Mouse (Mus musculus) gastrocnemius, postnatal 10 days (tissue): ENCODE data around the gene Irf3. TPM values are rescaled to one million over a fixed set of nuclear protein-coding genes. Genes with fewer than 3 reads are reported as not detected.

Experiments used
- DNase-seq: peaks from one replicate; pipeline ENCODE4 v3.0.0; 2021; ENCODE audit warnings: mixed read lengths
- microRNA-seq, 2 experiments: library from miRNA; unstranded; fragments of <30 nt; microRNA quantifications; one replicate each; pipeline ENCODE4 v1.2.0; 2021
- total RNA-seq, 2 experiments: library from RNA; stranded (reverse); gene quantifications; 2 replicates each; pipeline ENCODE4 v1.2.3; 2021

The Irf3 gene
- total RNA-seq, 2 experiments from 2014 or later = 26.5 to 35.8 TPM

GRCm38 (mm10) chr7:45033722-45034359 is 36.4 kb downstream of the Irf3 start:
- no peak for DNase-seq

GRCm38 (mm10) chr7:45035631-45036030 is 38.2 kb downstream of the Irf3 start:
- no peak for DNase-seq

GRCm38 (mm10) chr7:45036702-45037101 is 39.3 kb downstream of the Irf3 start:
- DNase-seq = no peak

GRCm38 (mm10) chr7:45037720-45038361 is 40.4 kb downstream of the Irf3 start:
- peak; percentile 65 for DNase-seq

- no peak for DNase-seq
These were observed 41.0 kb downstream of the Irf3 start for GRCm38 (mm10) chr7:45038411-45038810.

GRCm38 (mm10) chr7:45040851-45041250 is 43.4 kb downstream of the Irf3 start:
- peak; percentile 72 for DNase-seq

GRCm38 (mm10) chr7:45043307-45043706 is 45.9 kb downstream of the Irf3 start:
- DNase-seq = no peak

GRCm38 (mm10) chr7:45045741-45046140 is 48.3 kb downstream of the Irf3 start:
- no peak for DNase-seq

- DNase-seq = no peak
These were observed 49.5 kb downstream of the Irf3 start for GRCm38 (mm10) chr7:45046853-45047350.

GRCm38 (mm10) chr7:45047491-45047890 is 50.0 kb downstream of the Irf3 start:
- no peak for DNase-seq

GRCm38 (mm10) chr7:45048001-45048890 is 50.8 kb downstream of the Irf3 start:
- peak; percentile 41 for DNase-seq

- peak; percentile 68 for DNase-seq
These were observed 51.6 kb downstream of the Irf3 start for GRCm38 (mm10) chr7:45048923-45049657.

GRCm38 (mm10) chr7:45050945-45051600 is 53.6 kb downstream of the Irf3 start:
- peak; percentile 72 for DNase-seq

- no peak for DNase-seq
These were observed 54.1 kb downstream of the Irf3 start for GRCm38 (mm10) chr7:45051601-45051974.

Small RNAs within 50 kb of the gene (microRNA-seq; reads per million reads assigned to microRNA genes)
- gene Mir7054 = 0.32 to 1.0 reads per million in 2 experiments

Other genes with a start within 250 kb of the Irf3 start
- gene Vrk3, start 249.2 kb upstream of the Irf3 start, total RNA-seq = 10 to 100 TPM; 16.7 to 18.5 TPM
- gene Zfp473, start 246.6 kb upstream of the Irf3 start, total RNA-seq = under 1 TPM in 1 of 2 experiments, not detected in 1; 0.29 TPM
- 10 to 100 TPM; 28.0 to 35.3 TPM for gene Nup62, start 181.6 kb upstream of the Irf3 start, total RNA-seq
- 1 to 10 TPM; 1.9 to 2.3 TPM for gene Il4i1, start 181.3 kb upstream of the Irf3 start, total RNA-seq
- 10 to 100 TPM; 55.1 to 60.5 TPM for gene Atf5, start 181.0 kb upstream of the Irf3 start, total RNA-seq
- 10 to 100 TPM; 84.2 to 86.4 TPM for gene Akt1s1, start 148.7 kb upstream of the Irf3 start, total RNA-seq
- 10 to 100 TPM; 41.7 to 49.0 TPM for gene Tbc1d17, start 148.6 kb upstream of the Irf3 start, total RNA-seq
- gene Pnkp, start 140.5 kb upstream of the Irf3 start, total RNA-seq = 10 to 100 TPM; 14.4 to 16.5 TPM
- 100 to 1,000 TPM; 210 to 216 TPM for gene Ptov1, start 127.9 kb upstream of the Irf3 start, total RNA-seq
- gene Med25, start 104.9 kb upstream of the Irf3 start, total RNA-seq = 10 to 100 TPM; 44.7 to 53.5 TPM
- gene Fuz, start 101.6 kb upstream of the Irf3 start, total RNA-seq = 10 to 100 TPM; 15.0 to 18.1 TPM
- gene Ap2a1, start 68.2 kb upstream of the Irf3 start, total RNA-seq = 10 to 100 TPM; 59.0 to 65.0 TPM
- gene Tsks, start 54.4 kb upstream of the Irf3 start, total RNA-seq = not detected
- 1 to 10 TPM; 4.4 to 5.7 TPM for gene Cpt1c, start 22.8 kb upstream of the Irf3 start, total RNA-seq
- 100 to 1,000 TPM; 267 to 271 TPM for gene Prmt1, start 11.1 kb upstream of the Irf3 start, total RNA-seq
- 10 to 100 TPM; 10.8 to 14.0 TPM for gene Bcl2l12, start 1.1 kb downstream of the Irf3 start, total RNA-seq
- 10 to 100 TPM; 47.7 to 55.8 TPM for gene Scaf1, start 18.7 kb downstream of the Irf3 start, total RNA-seq
- gene Rras, start 20.3 kb downstream of the Irf3 start, total RNA-seq = 10 to 100 TPM; 75.5 to 80.6 TPM
- gene Prr12, start 55.2 kb downstream of the Irf3 start, total RNA-seq = 10 to 100 TPM; 36.0 to 43.1 TPM
- 10 to 100 TPM; 35.9 to 40.5 TPM for gene Nosip, start 64.8 kb downstream of the Irf3 start, total RNA-seq
- gene Prrg2, start 65.0 kb downstream of the Irf3 start, total RNA-seq = 10 to 100 TPM in 1 of 2 experiments, 1 to 10 TPM in 1; 8.5 to 10.7 TPM
- 100 to 1,000 TPM; 103 to 148 TPM for gene Rcn3, start 94.6 kb downstream of the Irf3 start, total RNA-seq
- 10 to 100 TPM; 70.9 to 75.2 TPM for gene Fcgrt, start 106.2 kb downstream of the Irf3 start, total RNA-seq
- 100 to 1,000 TPM; 762 to 817 TPM for gene Rps11, start 126.8 kb downstream of the Irf3 start, total RNA-seq
- gene Rpl13a, start 131.1 kb downstream of the Irf3 start, total RNA-seq = 1,000 to 10,000 TPM; 1,164 to 1,215 TPM
- gene Gm45713, start 138.6 kb downstream of the Irf3 start, total RNA-seq = not detected
- 1 to 10 TPM; 2.3 to 4.3 TPM for gene Flt3l, start 138.8 kb downstream of the Irf3 start, total RNA-seq
- gene Pih1d1, start 156.7 kb downstream of the Irf3 start, total RNA-seq = 10 to 100 TPM; 46.6 to 48.2 TPM
- gene Aldh16a1, start 156.9 kb downstream of the Irf3 start, total RNA-seq = 10 to 100 TPM; 23.9 to 28.6 TPM
- gene Slc17a7, start 166.3 kb downstream of the Irf3 start, total RNA-seq = 1 to 10 TPM; 4.7 to 4.9 TPM
- under 1 TPM; 0.49 to 0.63 TPM for gene Gfy, start 181.9 kb downstream of the Irf3 start, total RNA-seq
- not detected for gene Pth2, start 183.3 kb downstream of the Irf3 start, total RNA-seq
- 1 to 10 TPM; 2.5 to 2.8 TPM for gene Ccdc155, start 207.2 kb downstream of the Irf3 start, total RNA-seq
- not detected for gene Dkkl1, start 214.5 kb downstream of the Irf3 start, total RNA-seq
- gene Tead2, start 218.1 kb downstream of the Irf3 start, total RNA-seq = 10 to 100 TPM; 15.6 to 25.9 TPM
- 1 to 10 TPM; 1.8 to 3.4 TPM for gene Cd37, start 241.5 kb downstream of the Irf3 start, total RNA-seq
- gene Slc6a16, start 243.4 kb downstream of the Irf3 start, total RNA-seq = not detected